Mouse (Mus musculus) megakaryocyte, embryonic 14.5 days (primary cell): ENCODE measurements around the gene Engase. TPM values are rescaled to one million over a fixed set of nuclear protein-coding genes. Genes with fewer than 3 reads are reported as not detected.

Source experiments
- H3K27me3 ChIP-seq: replicated peaks from 2 replicates; pipeline ENCODE3; 2012; ENCODE audit warnings: inconsistent platforms
- H3K36me3 ChIP-seq: replicated peaks from 2 replicates; pipeline ENCODE3; 2012; ENCODE audit warnings: low read length, inconsistent platforms, mixed read lengths
- H3K4me1 ChIP-seq: 2 replicates; pipeline ENCODE4 v1.6.1; 2012; ENCODE audit warnings: inconsistent platforms
- H3K4me3 ChIP-seq: replicated peaks from 2 replicates; pipeline ENCODE3; 2012; ENCODE audit warnings: moderate library complexity, mild to moderate bottlenecking, inconsistent platforms
- H3K9me3 ChIP-seq: 2 replicates; pipeline ENCODE4 v1.6.1; 2012; ENCODE audit warnings: inconsistent platforms
- FLI1 ChIP-seq: IDR thresholded peaks from 2 replicates; pipeline ENCODE4 v1.6.1; 2012; ENCODE audit warnings: low read length, inconsistent platforms, mixed read lengths
- GATA1 ChIP-seq: IDR thresholded peaks from 3 replicates; pipeline ENCODE4 v1.6.1; 2012; ENCODE audit warnings: mixed read lengths, low read length, inconsistent platforms, borderline replicate concordance
- polyA plus RNA-seq: library from polyadenylated mRNA; stranded (reverse); fragments of >175 nt; gene quantifications from 2 replicates; pipeline ENCODE4 v1.2.3, GENCODE M21; 2012; ENCODE audit warnings: low replicate concordance; ENCODE audit not compliant: insufficient read depth

Gene Engase
- polyA plus RNA-seq, 1 experiment = 72.2 TPM

GRCm38 (mm10) chr11:118502990-118503389, 26.4 kb downstream of the Engase start:
- Histone ChIP-seq H3K36me3 (no peaks in the 10 kb centered on the region), H3K4me3 (no peak overlapping the region), H3K9me3 (peaks cover 5% of the 10 kb centered on the region), H3K4me1 (peaks cover 38% of the 10 kb centered on the region), H3K27me3 (peaks cover 91% of the 10 kb centered on the region)
- TF ChIP-seq FLI1 (no peak), GATA1 (no peak)

- no peak for TF ChIP-seq FLI1
- TF ChIP-seq GATA1 = no peak
- H3K4me1 ChIP-seq = peaks cover 32% of the 10 kb centered on the region
- no peaks in the 10 kb centered on the region for H3K36me3 ChIP-seq
- H3K9me3 ChIP-seq = peaks cover 5% of the 10 kb centered on the region
- no peak overlapping the region for H3K4me3 ChIP-seq
- H3K27me3 ChIP-seq = peaks cover 90% of the 10 kb centered on the region
Observed at GRCm38 (mm10) chr11:118503418-118504179, 27.0 kb downstream of the Engase start.

GRCm38 (mm10) chr11:118504180-118504454, 27.5 kb downstream of the Engase start:
- Histone ChIP-seq H3K4me1 (peaks cover 26% of the 10 kb centered on the region), H3K4me3 (no peak overlapping the region), H3K27me3 (peaks cover 91% of the 10 kb centered on the region), H3K9me3 (peaks cover 5% of the 10 kb centered on the region), H3K36me3 (no peaks in the 10 kb centered on the region)
- TF ChIP-seq FLI1 = no peak
- no peak for TF ChIP-seq GATA1

- H3K4me1 ChIP-seq = peaks cover 13% of the 10 kb centered on the region; the same call in 1 of the 2 replicates
- no peaks in the 10 kb centered on the region for H3K9me3 ChIP-seq
- no peak overlapping the region for H3K4me3 ChIP-seq
- no peaks in the 10 kb centered on the region for H3K36me3 ChIP-seq
- TF ChIP-seq GATA1 (no peak), FLI1 (no peak)
- H3K27me3 ChIP-seq = peaks cover 95% of the 10 kb centered on the region
Observed at GRCm38 (mm10) chr11:118507095-118507494, 30.5 kb downstream of the Engase start.

DNA sequence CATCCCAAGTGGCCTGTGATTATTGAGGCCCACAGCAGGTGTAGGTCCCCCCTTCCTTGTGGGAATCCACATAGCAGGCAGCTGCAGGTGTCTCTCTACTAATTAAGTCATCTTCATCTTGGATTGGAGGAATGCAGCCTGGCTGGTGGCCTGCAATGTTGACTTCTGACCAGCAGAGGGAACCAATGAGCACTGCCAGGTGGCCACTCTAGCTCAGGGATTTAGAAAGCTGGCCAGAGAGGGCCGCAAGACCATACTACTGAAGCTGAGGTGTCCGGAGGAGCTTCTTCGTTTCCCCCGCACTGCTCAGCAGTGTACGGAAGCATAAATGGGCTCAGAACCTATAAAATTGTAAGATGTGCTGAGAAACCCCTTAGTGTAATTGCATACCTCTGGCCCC, 31.3 kb downstream of the Engase start:
- Histone ChIP-seq H3K4me1 (peaks cover 12% of the 10 kb centered on the region; the same call in 1 of the 2 replicates), H3K36me3 (no peaks in the 10 kb centered on the region), H3K4me3 (no peak overlapping the region), H3K27me3 (peaks cover 94% of the 10 kb centered on the region), H3K9me3 (no peaks in the 10 kb centered on the region)
- TF ChIP-seq FLI1 (no peak), GATA1 (no peak)

DNA sequence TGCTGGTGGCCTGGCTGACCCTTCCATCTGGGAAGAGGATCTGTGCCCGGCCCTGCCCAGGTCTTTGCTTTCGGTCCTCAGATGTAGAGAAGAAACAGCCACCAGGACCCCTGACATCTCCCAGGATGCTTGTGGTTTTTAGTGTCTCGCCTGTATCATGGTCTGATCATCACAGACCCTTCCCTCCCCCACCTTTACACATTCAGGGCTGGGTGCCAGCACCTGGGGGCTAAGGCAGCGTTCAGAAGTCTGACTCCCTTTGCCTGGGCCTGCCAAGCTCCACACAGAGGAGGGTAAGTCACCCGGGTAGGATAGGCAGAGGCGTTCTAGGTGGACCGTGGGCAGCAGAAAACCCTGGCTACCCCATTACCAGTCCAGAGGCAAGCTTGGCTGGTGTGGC, 31.7 kb downstream of the Engase start:
- Histone ChIP-seq H3K36me3 (no peaks in the 10 kb centered on the region), H3K4me3 (no peak overlapping the region), H3K4me1 (peaks cover 8% of the 10 kb centered on the region; the same call in 1 of the 2 replicates), H3K27me3 (peaks cover 94% of the 10 kb centered on the region), H3K9me3 (no peaks in the 10 kb centered on the region)
- TF ChIP-seq FLI1 = no peak
- no peak for TF ChIP-seq GATA1

GRCm38 (mm10) chr11:118511851-118512250, 35.2 kb downstream of the Engase start:
- Histone ChIP-seq H3K36me3 (no peaks in the 10 kb centered on the region), H3K4me1 (peaks cover 8% of the 10 kb centered on the region; the same call in 1 of the 2 replicates), H3K27me3 (peaks cover 91% of the 10 kb centered on the region), H3K9me3 (no peaks in the 10 kb centered on the region), H3K4me3 (no peak overlapping the region)
- TF ChIP-seq GATA1 (no peak), FLI1 (no peak)

DNA sequence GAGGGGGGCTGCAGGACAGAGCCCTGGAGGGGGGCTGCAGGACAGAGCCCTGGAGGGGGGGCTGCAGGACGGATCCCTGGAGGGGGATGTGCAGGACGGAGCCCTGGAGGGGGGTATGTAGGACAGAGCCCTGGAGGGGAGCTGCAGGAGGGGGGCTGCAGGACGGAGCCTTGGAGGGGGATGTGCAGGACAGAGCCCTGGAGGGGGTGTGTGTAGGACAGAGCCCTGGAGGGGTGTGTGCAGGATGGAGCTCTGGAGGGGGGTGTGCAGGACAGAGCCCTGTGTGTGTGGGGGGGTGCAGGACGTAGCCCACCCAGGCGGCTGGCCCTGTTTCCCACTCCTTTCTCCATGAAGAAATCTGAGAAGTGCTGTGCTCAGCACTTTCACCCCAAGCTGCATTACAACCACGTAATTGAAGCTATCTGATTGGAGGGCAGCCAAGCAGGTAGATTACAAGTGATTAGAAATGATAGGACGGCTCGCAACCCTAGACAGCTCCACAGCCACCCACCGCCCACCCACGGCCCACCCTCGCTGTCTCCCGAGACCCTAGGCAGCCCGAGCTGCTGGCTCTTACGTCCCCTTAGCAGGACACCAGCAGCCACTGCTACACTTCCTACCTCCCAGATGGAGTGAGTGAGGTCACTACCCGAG, 35.8 kb downstream of the Engase start:
- H3K36me3 ChIP-seq = no peaks in the 10 kb centered on the region
- peaks cover 91% of the 10 kb centered on the region for H3K27me3 ChIP-seq
- no peak overlapping the region for H3K4me3 ChIP-seq
- H3K4me1 ChIP-seq = peaks cover 9% of the 10 kb centered on the region; the same call in 1 of the 2 replicates
- TF ChIP-seq FLI1 (no peak), GATA1 (no peak)
- no peaks in the 10 kb centered on the region for H3K9me3 ChIP-seq

DNA sequence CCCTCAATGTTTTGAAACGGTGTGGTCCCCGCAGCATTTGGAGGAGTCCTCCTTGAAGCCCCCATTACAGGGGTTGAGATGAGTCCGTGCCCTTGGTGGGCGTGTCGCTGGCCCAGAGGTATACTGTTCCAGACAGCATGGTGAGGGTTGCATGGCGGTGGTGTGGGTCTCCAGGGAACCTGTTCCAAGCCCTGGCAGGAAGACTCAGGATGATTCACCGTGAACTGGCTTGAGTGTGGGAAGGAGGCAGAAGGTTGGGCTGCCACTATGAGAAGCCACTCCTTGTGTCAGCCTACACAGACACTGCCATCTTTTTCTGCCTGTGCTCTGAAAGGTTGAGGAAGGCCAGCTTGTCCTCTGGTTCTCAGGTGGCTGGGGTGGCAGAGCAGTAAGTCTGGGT, 41.3 kb downstream of the Engase start:
- Histone ChIP-seq H3K9me3 (no peaks in the 10 kb centered on the region), H3K4me3 (no peak overlapping the region), H3K36me3 (no peaks in the 10 kb centered on the region), H3K27me3 (peaks cover 83% of the 10 kb centered on the region), H3K4me1 (peaks cover 18% of the 10 kb centered on the region; the same call in 1 of the 2 replicates)
- TF ChIP-seq FLI1 (no peak), GATA1 (no peak)

DNA sequence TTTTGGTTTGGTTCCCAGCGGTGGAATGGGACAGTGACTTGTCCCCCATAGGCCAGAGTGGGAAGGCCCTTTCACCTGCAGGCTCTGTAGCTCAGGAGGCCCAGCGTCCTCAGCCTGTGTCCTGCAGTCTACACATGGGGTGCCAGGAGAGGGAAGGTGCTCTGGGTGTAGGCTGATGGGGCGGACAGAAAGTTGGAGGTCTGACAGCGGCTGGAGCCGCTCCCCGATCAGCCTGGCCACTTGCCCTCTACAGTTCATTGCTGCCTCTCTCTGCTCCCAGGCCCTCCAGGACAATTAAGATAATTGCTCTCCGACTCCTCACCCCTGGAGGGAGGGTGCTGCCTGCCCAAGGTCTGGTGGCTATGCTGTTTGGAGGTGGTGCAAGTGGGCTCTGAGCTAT, 42.1 kb downstream of the Engase start:
- H3K36me3 ChIP-seq = no peaks in the 10 kb centered on the region
- peaks cover 18% of the 10 kb centered on the region; the same call in 1 of the 2 replicates for H3K4me1 ChIP-seq
- no peak for TF ChIP-seq FLI1
- no peak for TF ChIP-seq GATA1
- no peaks in the 10 kb centered on the region for H3K9me3 ChIP-seq
- H3K4me3 ChIP-seq = no peak overlapping the region
- peaks cover 82% of the 10 kb centered on the region for H3K27me3 ChIP-seq
